Mouse (Mus musculus): ENCODE results near the gene St6gal1.

DNA sequence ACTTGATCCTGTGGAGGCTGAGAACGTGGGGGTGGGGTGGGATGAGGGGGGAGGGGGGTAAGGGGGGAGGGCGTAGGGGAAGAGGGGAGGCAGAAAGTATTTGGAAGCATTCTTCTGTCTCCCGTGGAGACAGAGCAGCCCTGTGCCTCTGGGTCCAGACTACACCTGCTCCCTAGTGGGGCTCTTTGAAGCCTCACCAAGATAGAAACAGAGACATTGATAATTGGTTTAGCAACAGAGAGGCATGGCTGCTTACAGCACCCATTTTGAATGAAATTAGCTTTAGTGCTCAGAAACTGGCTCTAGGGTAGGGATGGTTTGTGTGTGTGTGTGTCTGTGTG lies 46.3 kb downstream of the St6gal1 start:
- no peak for TF ChIP-seq GATA1 (IDR thresholded peaks at IDR 0.05; ENCODE audit: low read length)
- TF ChIP-seq TAL1 (IDR thresholded peaks at IDR 0.05; ENCODE audit: low read length), result no peak

Data from erythroblast, embryonic 14.5 days (primary cell).